Mouse (Mus musculus): ENCODE data around the gene Aldh8a1.
A peak's percentile ranks its signal among the peaks of the same experiment; 100 is the strongest.
"Not testable (repeated sequence)": the region's sequence is repeated elsewhere in the genome, so short reads cannot be mapped to it uniquely, and the experiment has no call there.

The Aldh8a1 gene

DNA sequence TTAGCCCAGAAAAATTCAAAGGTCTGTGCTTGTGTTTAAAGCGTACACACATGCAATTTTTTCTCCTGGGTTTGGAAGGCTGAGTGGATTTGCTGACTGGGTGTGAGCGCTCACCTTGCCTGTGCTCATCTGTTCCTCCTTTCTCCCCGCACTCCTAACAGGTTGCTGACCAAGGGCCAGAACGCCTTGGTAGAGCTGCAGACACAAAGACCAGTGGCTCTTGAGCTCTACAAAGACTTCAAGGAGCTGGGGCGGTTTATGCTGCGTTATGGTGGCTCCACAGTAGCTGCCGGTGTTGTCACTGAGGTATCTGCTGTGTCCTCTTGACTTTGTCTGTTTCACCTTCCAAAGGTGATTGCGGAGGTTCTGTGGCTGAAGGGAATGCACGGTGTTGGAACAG is 9.6 kb upstream of the Aldh8a1 start:
- DNase-seq (ENCODE audit: low read depth in 2 of 2, low spot score in 2 of 2): no peak

DNA sequence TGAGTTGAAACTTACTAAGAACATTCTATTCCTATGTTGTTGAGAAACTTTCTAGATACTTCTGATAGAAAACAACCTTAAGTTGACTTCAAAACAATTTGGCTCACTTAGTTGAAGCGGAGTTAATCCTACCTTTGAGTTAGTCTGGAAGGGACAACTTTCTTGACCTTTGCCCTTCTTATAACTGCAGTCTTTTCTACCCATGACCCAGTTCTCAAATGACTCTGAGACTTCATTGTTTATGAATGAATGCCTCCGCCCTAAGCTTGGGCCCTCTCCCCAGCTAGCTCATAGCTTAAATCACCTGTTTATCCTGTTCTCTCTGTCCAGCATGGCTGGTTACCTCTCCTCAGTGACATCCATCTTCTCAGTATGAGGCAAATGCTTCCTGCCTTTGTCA is 7.5 kb upstream of the Aldh8a1 start:
- no peak for DNase-seq (ENCODE audit: low read depth in 2 of 2, low spot score in 2 of 2)

DNA sequence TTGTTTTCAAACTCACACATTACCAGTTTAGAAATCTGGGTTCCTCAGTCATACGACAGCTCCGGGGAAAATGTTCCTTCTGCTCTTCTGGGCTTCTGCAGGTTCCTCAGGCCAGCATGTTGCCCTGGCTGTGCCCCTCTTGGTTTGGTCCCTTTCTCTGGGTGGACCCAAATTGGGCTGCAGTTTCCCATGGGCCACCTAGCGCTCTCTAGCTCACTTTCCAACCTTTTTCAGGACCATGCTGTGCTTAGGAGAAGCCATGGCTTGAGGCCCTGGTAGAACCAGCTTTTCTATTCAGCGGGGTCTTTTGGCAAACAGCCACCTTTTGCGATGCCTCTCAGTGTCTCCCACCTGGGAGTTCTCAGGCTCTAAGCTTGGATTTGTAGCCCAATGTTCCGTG is 4.8 kb upstream of the Aldh8a1 start:
- DNase-seq (ENCODE audit: low read depth in 2 of 2, low spot score in 2 of 2): no peak

DNA sequence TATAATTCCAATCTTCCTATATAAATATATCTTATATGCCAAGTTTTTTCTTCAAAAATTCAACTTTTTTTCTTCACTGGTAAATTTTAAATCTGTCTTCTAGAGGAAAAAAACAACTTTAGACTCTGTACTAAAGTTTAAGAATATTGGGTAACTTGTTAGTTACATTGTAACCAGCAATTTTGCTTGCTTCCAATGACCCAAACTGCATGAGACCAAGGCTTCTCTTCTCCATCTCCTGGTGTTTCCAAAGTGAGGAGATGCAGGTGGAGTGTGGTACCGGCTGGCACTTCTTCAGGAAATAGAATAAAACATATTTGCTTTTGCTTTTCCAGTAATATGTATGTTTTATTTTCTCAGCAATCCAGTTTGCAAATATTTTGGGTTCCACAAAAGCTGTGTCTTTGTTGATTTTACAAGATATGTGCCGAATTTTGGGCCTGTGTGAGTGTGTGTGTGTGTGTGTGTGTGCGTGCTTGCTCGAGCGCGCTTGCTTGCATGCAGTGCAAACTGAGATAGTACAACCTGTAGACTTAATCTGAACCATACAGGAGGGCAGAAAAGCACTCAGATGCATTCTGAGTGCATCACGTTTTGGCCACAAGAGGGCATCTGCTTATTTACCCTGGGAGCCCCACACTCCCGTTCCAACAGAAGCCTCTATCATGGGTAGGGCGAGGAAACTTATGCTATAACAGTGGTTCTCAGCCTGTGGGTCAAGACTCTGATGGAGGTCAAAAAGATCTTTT is 1.3 kb downstream of the Aldh8a1 start:
- peak in 1 of 2 experiments; percentile 27 for DNase-seq (ENCODE audit: low read depth in 2 of 2, low spot score in 2 of 2)

DNA sequence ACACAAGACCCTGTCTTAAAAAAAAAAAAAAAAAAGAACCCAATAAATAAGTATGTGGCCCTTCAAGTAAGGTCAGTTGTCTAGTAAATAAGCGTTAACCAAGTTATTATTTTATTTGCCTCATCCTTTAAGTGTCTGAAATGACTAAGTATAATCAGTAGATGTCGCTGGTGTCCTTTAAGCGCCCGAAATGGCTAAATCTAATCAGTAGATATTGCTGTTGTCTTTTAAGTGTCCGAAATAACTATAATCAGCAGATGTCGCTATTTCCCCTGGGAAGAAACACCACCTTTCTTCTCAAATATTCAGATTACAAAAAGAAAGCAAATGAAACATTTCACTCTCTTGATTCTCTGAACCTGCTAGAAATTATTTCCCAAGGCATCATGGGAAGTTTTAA is 5.8 kb downstream of the Aldh8a1 start:
- peak; percentile 10 to 58 for DNase-seq (ENCODE audit: low read depth in 2 of 2, low spot score in 2 of 2)

DNA sequence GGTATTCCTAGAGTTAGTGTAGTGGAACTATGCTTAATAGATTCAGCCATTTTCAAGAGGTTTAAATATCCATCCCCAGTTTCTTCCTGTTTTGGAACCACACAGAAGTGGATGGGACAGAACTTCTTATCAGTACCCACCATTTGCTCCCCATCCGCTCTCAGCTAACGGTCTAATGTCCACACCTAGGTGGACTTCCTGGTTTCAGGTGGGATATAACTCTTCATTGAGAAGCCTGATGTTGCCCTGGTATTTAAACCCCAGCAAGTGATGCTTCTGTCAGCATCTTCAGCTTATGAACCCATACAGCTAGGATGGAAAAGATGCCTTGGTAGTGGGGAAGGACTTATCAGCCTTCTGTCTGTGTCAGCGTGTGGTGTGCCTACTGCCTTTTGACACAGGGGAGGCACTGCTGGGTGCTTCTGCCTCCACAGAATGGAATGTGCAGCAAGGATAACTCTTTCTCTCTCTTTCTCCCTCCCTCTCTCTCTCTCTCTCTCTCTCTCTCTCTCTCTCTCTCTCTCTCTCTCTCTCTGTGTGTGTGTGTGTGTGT is 8.1 kb downstream of the Aldh8a1 start:
- no peak for DNase-seq (ENCODE audit: low read depth in 2 of 2, low spot score in 2 of 2)

DNA sequence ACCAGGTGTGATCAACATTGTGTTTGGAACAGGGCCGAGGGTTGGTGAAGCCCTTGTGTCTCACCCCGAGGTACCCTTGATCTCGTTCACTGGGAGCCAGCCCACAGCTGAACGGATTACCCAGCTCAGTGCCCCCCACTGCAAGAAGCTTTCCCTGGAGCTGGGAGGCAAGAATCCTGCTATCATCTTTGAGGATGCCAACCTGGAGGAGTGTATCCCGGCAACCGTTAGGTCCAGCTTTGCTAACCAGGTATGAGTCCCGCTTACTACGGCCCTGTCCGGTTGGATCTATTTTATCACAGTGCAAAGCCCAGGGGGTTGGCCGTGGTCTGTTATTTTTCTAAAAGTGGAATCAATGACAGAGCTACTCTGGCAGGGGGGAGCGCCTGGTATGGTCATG is 12.0 kb downstream of the Aldh8a1 start:
- no peak for DNase-seq (ENCODE audit: low read depth in 2 of 2, low spot score in 2 of 2)

DNA sequence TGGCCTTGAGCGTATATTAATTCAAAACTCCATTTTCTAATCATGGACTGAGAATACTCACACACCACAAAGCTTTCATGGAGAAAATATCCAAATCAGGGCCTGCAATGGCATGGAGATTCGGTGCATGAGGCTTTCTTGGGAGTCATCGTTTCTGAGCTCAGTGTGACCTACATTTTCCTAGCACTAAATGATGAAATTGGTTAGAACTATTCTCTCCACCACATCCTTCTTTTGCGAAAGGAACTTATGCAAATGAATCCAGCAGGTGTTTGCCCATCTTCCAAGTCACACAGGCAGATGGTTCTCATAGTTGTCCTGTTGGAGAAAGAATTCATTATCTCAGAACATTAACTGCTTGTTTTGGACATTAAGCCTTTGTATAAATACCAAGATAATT is 13.3 kb downstream of the Aldh8a1 start:
- DNase-seq (ENCODE audit: low read depth in 2 of 2, low spot score in 2 of 2): no peak

DNA sequence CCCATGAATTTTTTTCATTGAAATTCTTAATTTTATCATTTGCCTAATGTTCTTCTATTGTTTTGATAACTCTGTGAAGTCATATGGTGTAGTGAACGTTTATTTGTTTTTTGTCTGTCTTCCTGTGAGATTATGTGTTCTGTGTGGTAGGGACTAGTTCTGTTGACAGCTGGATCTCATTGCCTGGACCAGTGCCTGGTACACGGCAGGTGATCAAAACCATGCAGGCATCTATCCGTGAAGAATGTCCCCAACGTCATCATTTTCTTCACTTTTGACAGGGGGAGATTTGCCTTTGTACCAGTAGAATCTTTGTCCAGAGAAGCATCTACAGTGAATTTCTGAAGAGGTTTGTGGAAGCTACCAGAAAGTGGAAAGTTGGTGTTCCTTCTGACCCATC is 14.2 kb downstream of the Aldh8a1 start:
- no peak for DNase-seq (ENCODE audit: low read depth in 2 of 2, low spot score in 2 of 2)

DNA sequence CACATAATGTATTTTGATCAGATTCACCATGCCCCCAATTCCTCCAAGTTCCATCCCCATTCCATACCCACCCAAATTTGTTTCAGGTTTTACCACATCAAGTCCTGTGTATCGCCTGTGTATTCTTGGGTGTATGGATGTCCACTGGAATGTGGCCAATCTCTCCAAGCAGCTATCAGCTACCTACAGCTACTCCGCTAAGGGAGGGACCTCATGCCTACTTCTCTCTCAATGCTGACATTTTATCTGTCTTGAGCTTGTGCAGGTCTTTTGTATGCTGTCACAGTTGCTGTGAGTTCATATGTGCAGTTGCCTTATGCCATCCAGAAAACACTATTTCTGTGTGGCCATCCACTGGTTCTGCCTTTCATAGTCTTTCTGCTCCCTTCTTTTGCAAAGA is 16.3 kb downstream of the Aldh8a1 start:
- no peak for DNase-seq (ENCODE audit: low read depth in 2 of 2, low spot score in 2 of 2)

DNA sequence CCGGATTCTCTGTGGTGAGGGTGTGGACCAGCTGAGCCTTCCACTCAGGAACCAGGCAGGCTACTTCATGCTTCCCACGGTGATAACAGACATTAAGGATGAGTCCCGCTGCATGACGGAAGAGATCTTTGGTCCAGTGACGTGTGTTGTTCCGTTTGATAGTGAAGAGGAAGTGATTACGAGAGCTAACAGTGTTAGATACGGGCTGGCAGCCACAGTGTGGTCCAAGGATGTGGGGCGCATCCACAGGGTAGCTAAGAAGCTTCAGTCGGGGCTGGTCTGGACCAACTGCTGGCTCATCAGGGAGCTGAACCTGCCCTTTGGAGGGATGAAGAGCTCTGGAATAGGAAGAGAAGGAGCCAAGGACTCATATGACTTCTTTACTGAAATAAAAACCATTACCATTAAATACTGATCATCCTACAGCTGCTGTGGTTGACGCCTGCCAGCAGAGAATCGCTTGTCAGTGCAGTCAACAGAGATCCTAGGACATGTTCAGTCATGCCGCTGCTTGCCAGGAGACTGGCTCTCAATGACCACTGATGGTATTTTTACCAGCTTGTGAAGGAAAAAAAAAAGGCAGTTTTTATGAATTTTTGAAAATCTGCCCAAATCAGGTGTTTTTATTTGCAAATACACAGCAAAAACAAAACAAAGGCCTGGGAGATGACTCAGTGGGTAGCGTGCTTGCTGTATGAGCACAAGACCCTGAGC is 18.5 kb downstream of the Aldh8a1 start:
- DNase-seq (ENCODE audit: low read depth in 2 of 2, low spot score in 2 of 2): no peak

DNA sequence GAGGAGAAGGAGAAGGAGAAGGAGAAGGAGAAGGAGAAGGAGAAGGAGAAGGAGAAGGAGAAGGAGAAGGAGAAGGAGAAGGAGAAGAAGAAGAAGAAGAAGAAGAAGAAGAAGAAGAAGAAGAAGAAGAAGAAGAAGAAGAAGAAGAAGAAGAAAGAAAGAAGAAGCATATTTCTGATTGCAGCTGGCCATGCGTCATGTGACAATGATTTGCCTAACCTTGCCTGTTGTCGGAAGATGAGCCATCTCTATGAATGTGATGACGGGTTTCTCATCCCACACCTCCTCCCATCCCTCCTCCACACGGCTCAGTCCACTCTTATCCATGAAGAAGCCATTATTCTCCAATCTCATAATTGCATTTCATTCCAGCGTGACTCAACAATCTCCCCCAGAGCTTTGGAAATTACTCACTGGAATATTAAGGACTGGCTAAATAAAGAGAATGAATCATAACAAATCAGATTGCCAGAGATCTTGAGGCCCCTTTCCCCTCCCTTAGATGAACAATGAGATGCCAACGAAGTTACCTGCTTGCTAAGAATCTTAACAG is 21.9 kb downstream of the Aldh8a1 start:
- DNase-seq (ENCODE audit: low read depth in 2 of 2, low spot score in 2 of 2): not testable (repeated sequence)

DNA sequence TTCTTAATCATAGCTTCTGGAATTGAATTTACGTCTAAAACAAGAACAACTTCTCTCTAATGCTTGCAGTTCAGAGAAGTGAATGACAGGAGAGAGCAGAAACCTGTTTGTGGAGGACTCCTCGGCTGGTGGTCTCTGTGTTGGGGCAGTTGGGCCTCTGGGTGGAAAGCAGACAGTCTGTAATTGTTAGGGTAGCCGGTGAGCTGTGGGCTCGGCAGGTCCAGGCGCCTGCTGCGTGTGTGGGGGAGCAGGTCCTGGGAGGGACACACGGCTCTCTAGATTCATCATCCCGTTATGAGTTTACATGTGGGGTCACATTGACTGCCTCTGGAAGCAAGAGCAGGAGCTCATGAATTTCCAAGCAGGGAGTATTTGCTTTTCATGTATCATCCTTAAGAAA is 22.5 kb downstream of the Aldh8a1 start:
- DNase-seq (ENCODE audit: low read depth in 2 of 2, low spot score in 2 of 2): no peak

DNA sequence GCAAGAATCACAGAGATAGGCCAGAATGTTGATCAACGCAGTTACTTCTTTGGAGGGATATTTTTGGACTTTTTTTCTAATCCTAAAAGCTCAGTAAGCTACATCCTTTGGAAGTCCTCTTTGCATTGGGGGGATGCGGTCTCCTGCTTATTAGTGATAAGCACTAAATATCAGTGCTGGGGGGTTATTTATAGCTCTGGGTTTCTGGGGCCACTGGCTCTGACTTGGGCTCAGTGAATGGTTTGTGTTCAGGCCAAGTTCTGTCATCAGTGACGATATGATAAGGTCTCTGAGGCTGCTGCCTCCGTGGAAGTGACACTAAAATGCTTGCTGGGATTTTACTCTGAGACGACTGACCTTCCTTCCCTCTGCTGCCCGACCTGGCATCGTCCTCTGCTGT is 22.9 kb downstream of the Aldh8a1 start:
- DNase-seq (ENCODE audit: low read depth in 2 of 2, low spot score in 2 of 2): no peak

DNA sequence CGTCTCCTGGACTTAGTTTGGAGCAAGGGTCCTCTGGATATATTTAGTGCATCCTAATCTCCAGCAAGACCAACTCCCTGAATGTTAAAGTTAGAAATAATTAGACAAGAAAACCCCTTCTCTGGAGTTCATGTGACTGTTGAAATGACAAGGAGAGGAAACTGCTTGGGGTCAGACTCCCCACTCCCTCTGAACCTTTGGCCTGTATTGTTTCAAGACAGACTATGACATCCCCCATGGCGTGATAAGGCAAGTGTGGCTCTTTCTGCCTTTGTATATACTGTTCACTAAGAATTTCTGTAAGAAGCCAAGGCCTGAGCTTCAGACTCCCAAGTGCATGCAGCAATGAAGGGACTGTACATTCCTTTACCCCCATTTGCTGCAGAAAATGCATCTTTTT is 23.4 kb downstream of the Aldh8a1 start:
- no peak for DNase-seq (ENCODE audit: low read depth in 2 of 2, low spot score in 2 of 2)

DNA sequence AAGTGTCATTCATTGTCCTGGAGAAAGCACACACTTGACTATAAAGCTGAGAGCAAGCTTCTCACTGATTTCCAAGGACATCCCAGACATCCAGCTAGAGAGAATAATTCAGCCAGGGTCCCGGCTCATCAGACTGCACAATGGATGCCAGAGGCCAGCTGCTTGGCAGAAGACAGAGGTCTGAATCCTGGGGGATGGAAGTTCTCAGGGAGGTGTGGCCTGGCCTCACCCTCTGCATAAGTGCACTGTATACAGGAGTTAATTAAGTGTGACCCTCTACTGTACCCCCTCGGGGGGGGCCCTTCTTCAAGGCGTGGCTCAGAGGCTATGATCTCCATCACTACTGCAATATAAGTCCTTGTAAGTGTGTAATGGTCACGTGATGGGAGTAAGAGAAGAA is 24.2 kb downstream of the Aldh8a1 start:
- DNase-seq (ENCODE audit: low read depth in 2 of 2, low spot score in 2 of 2): no peak

DNA sequence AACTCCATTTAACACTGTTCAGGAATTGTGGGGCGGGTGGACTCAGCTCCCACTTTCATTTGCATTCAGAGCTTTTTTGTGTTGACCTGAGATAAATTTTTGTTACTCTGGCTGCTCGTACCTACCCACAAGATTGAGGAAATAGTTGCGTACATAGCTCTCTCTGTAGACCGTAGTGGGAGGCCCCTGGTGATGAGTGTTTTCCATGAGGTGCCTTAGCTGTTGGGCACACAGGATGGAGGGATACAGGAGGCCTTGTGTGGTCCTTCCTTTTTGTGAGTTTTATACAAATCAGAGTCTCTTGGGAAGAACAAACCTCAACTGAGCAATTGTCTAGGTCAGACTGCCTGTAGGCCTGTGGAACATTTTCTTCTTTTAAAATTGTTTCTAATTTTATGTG is 27.7 kb downstream of the Aldh8a1 start:
- DNase-seq (ENCODE audit: low read depth in 2 of 2, low spot score in 2 of 2): no peak

DNA sequence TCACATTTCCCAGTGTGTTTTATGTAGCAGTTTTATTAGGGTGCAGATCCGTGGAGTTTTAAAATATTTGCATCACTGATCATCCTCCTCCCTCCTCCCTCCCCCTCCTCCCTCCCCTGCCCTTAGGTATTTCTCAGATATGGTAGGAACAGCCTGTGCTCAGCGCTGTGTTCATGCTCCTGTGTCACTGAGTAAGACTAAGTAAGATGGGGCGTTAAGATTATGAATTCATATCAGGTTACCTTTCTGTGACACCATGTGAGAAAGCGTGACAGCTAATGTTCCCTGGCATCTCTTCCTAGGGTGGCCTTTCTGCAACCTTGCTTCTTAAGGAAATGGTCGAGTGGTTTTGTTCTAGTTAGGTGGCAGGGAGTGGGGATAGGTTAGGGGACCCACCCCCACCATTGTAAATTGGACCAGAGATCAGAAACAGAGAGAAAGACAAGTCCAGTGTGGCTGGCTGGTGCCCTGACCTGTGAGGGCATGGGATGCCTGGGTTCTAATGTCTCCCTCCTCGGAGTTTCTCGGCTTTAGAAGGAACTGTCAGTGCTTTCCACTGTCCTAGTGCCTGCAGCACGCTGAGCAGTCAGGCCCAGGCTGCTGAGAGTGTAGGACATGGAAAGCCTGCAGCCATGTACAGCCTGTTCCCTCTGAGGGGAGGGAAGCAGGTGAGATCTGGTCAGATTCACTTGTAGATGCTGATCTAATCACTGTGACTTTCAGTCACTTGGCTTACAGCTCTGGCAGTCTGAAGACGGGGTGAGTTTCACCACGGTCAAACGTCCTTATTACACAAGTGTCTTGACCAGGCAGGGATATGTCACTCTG is 28.8 kb downstream of the Aldh8a1 start:
- no peak for DNase-seq (ENCODE audit: low read depth in 2 of 2, low spot score in 2 of 2)

DNA sequence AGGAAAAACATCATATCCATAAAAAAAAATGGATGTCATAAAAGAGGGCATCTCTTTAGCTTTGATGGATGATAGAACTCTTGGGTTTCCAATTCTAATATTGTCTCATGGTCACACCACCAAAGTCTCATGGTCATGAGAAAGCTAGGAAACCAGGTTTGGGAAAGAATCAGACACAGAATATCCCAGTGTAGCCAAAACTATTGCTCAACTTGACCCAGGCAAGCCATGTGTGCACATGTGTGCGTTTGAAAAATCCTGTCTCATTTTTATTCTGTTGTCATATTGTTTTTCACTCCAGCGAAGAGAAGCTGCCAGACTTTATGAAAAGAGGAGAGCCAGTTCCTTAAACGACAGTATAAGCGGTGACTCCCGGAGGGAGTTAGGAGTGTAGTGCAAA is 33.6 kb downstream of the Aldh8a1 start:
- no peak for DNase-seq (ENCODE audit: low read depth in 2 of 2, low spot score in 2 of 2)

DNA sequence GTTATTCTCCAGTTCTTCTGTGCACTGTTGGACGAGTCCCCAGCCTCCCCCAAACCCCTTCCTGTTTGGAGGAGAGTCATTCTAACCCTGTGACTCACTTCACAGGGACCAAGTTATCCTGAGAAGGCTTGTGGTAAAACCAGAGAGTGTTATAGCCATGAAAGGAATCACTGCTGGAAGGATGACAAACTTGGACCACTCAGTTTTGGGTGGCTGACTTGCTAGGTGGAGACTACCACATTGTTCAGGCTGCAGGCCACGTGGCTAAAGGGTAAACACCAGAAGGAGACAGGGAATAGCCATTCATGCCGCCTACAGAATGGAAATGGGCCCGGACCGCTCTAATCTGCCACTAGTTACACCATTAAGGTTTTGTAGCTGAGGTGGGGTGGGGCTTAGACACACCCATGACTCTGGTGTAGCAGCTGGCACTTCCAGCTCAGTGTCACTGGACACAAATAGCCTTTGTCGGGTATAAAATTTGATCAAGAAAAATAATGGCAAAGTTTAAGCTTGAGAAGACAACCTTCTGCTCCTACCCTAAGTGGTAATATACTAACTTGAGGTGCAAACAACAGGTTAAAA is 34.6 kb downstream of the Aldh8a1 start:
- no peak for DNase-seq (ENCODE audit: low read depth in 2 of 2, low spot score in 2 of 2)

DNA sequence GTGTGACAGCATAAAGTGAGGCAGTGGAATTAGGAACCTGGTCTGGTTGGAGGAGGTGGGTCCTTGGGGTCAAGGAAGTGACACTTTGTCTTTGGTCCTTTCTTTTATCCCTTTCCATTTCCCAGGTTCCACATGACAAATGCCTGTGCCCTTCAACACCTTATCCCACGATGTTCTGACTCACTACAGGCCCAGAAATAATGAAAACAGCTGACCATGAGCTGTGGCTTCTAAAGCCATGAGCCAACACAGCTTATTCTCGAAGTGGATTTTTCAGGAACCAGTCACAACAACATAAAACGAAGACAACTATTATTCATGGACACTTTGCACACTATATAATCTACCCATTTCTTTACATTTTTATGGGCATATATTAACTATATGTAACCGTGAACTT is 37.9 kb downstream of the Aldh8a1 start:
- DNase-seq (ENCODE audit: low read depth in 2 of 2, low spot score in 2 of 2): no peak
